Mouse (Mus musculus) forebrain, embryonic 14.5 days (tissue): ENCODE data around the gene Mcm9. TPM values are rescaled to one million over a fixed set of nuclear protein-coding genes. Genes with fewer than 3 reads are reported as not detected.

Source experiments
- ATAC-seq: fragments of 200-750 bp; cut with Nextera tagmentation; 2 replicates; pipeline ENCODE4 v1.8.0; 2017; ENCODE audit warnings: mild to moderate bottlenecking, moderate library complexity
- DNase-seq: peaks from one replicate; pipeline ENCODE4 v3.0.0-alpha.2; 2015; ENCODE audit warnings: low spot score
- H3K27ac ChIP-seq: fragments of 300-500 bp; sonication (generic); 2 replicates; pipeline ENCODE4 v1.5.1; 2014; ENCODE audit warnings: low read depth, mild to moderate bottlenecking, control low read depth, low read length, moderate library complexity
- H3K27me3 ChIP-seq: fragments of 300-500 bp; sonication (generic); replicated peaks from 2 replicates; pipeline ENCODE4 v1.6.1; 2014; ENCODE audit warnings: low read length, control low read depth, mixed read lengths; ENCODE audit not compliant: control insufficient read depth, insufficient read depth
- H3K36me3 ChIP-seq: fragments of 300-500 bp; sonication (generic); 2 replicates; pipeline ENCODE4 v1.6.1; 2014; ENCODE audit warnings: low read length, control low read depth; ENCODE audit not compliant: control insufficient read depth, insufficient read depth
- H3K4me1 ChIP-seq: fragments of 300-500 bp; sonication (generic); 2 replicates; pipeline ENCODE4 v1.6.1; 2014; ENCODE audit warnings: antibody characterized with exemption, low read length, control low read depth; ENCODE audit not compliant: control insufficient read depth, insufficient read depth
- H3K4me2 ChIP-seq: fragments of 300-500 bp; sonication (generic); 2 replicates; pipeline ENCODE4 v1.6.1; 2014; ENCODE audit warnings: mild to moderate bottlenecking, control low read depth, low read length
- H3K4me3 ChIP-seq: fragments of 300-500 bp; sonication (generic); 2 replicates; pipeline ENCODE4 v1.5.1; 2014; ENCODE audit warnings: low read depth, low read length, control low read depth
- H3K9ac ChIP-seq: fragments of 300-500 bp; sonication (generic); 2 replicates; pipeline ENCODE4 v1.6.1; 2014; ENCODE audit warnings: mild to moderate bottlenecking, low read length, control low read depth, moderate library complexity
- H3K9me3 ChIP-seq: fragments of 300-500 bp; sonication (generic); replicated peaks from 2 replicates; pipeline ENCODE4 v1.6.1; 2016; ENCODE audit warnings: low read length, control low read depth, mixed read lengths; ENCODE audit not compliant: control insufficient read depth
- WGBS: fragments of 180-500 bp; shearing (Covaris S2); extraction: QIAGEN DNeasy Blood & Tissue Kit; methylation state at CpG from one replicate; pipeline ENCODE4 v1.1.7; 2014; 5-methylcytosine and 5-hydroxymethylcytosine counted together
- polyA plus RNA-seq: library from polyadenylated mRNA; unstranded; fragments of >200 nt; fragmentation: Nextera tagmentation; extraction: Ambion mirVana; gene quantifications from 2 replicates; pipeline ENCODE4 v1.2.1, GENCODE M21; 2014

The Mcm9 gene
- polyA plus RNA-seq, 1 experiment from 2014 or later, result 9.1 TPM

- no peak for DNase-seq
- 96% methylated on average over 13 of the region's 13 CpGs for WGBS
These were observed 136.3 kb downstream of the Mcm9 start for GRCm38 (mm10) chr10:53493954-53494353.

More at GRCm38 (mm10) chr10:53493954-53494353, 136.3 kb downstream of the Mcm9 start:
- Histone ChIP-seq H3K4me1 (no peaks in the 10 kb centered on the region), H3K36me3 (no peaks in the 10 kb centered on the region), H3K4me3 (no peak overlapping the region), H3K27me3 (no peaks in the 10 kb centered on the region), H3K9ac (no peak overlapping the region), H3K4me2 (no peak overlapping the region), H3K27ac (no peak overlapping the region), H3K9me3 (0 out of 2 replicates have a peak, but pooled peaks cover 2% of the 10 kb centered on the region)
- ATAC-seq, result no peak

Other genes with a start within 250 kb of the Mcm9 start
- 107 and 119 TPM in 2 replicates for gene Asf1a, start 33.7 kb downstream of the Mcm9 start, polyA plus RNA-seq
- gene Fam184a, start 120.7 kb upstream of the Mcm9 start, polyA plus RNA-seq, result 6.7 and 6.9 TPM in 2 replicates